Mouse (Mus musculus): ENCODE data around the gene Pin1.
"Not testable (repeated sequence)": the region's sequence is repeated elsewhere in the genome, so short reads cannot be mapped to it uniquely, and the experiment has no call there.

Pin1 gene

GRCm38 (mm10) chr9:20662874-20663273, 11.0 kb downstream of the Pin1 start:
- DNase-seq = no peak

- DNase-seq = no peak
Measured at GRCm38 (mm10) chr9:20663956-20664355, 12.1 kb downstream of the Pin1 start.

GRCm38 (mm10) chr9:20664366-20664765, 12.5 kb downstream of the Pin1 start:
- no peak for DNase-seq

DNA sequence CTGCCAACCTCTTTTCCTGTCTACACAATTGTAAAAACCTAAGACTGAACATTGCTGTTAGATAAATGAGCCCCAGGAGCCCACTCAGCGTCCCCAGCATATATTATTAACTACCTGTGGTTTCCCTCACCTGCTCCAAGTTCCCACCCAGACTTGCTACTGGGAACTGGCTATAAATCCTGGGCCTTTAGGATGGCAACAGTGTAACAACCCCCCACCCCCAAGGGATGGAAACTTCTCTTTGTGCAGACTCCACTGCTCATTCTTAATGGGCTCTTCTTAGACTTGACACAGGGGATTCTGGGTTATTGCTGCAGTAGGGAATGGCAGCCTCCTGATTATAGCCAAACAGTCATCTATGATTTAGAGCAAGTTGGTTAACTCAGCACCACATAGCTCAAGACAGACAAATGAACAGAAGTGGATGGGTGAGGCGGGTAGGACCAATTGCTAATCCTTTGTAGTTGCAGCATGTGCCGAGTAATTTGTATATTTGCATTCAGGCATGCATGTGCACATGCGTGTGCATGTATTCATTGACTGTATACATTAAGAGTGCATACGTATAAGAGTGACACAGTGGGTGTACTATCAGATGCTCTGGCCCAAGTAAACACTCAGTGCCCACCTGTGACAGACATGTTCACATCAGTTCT, 13.2 kb downstream of the Pin1 start:
- DNase-seq = no peak

GRCm38 (mm10) chr9:20665925-20666324, 14.0 kb downstream of the Pin1 start:
- no peak for DNase-seq

DNA sequence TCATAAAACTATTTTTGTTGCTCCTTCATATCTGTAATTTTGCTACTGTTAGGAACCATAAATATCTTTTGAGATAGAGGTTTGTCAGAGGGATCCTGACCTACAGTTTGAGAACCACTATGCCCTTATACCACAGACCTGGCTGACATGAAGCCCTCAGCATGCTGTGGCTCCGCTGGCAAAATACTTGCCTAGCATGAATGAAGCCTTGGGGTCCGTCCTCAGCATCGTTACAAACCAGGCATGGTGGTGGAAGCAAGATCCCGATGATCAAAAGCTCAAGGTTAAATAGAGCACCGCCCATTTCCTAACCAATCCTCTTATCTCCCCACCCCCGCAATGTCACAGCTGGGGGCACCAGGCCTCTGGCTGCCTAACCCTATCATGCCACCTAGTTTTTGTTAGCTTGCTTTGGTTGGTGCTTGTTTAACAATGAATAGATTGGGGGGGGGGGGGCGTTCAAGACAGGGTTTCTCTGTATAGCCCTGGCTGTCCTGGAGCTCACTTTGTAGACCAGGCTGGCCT, 14.7 kb downstream of the Pin1 start:
- no peak for DNase-seq

DNA sequence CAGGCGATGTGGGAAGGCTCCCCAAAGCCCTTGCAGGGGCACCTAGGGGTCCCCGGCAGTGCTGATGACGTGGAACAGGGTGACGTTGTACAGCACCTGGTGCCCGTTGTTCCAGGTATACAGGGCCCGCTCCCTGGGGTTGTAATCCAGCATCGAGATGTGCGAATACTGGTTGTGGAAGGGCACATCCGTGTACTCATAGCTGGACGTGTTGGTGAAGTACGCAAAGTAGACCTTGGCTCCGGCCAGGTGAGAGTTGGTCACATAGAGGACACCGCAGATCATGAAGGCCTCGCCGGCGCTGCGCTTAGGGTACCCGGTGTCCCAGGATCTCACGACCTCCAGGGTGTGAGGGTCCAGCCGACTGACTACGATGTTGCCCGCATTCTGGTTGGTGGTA, 16.2 kb downstream of the Pin1 start:
- no peak for DNase-seq

GRCm38 (mm10) chr9:20672047-20672446, 20.2 kb downstream of the Pin1 start:
- DNase-seq = no peak

GRCm38 (mm10) chr9:20677892-20678291, 26.0 kb downstream of the Pin1 start:
- DNase-seq = no peak

DNA sequence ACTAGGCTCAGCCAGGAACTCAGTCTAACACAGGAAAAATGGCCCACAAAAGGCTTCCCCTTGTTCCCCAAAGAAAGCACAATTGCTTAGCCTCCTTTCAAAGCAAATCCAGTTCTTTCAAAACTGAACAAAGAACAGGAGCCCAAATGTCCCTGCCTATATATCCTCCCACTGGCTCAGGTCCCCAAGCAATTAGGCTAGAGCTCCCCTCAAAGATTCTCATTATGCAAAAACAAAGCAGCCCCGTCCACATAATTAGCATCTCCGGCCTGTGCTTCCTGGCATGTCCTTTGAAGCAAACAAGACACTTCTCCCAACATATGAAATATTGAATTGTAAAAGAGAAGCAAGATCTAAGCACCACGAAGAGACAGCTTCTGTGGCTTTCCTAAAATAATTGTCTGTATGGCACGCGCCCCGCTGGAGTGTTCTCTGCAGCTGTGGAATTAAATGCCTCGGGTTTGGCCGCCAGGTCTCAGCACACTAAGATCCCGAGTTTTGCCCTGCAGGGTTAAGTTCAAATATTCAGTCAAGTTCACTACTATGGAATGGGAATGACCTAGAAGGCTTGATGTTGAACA, 28.6 kb downstream of the Pin1 start:
- DNase-seq = no peak

DNA sequence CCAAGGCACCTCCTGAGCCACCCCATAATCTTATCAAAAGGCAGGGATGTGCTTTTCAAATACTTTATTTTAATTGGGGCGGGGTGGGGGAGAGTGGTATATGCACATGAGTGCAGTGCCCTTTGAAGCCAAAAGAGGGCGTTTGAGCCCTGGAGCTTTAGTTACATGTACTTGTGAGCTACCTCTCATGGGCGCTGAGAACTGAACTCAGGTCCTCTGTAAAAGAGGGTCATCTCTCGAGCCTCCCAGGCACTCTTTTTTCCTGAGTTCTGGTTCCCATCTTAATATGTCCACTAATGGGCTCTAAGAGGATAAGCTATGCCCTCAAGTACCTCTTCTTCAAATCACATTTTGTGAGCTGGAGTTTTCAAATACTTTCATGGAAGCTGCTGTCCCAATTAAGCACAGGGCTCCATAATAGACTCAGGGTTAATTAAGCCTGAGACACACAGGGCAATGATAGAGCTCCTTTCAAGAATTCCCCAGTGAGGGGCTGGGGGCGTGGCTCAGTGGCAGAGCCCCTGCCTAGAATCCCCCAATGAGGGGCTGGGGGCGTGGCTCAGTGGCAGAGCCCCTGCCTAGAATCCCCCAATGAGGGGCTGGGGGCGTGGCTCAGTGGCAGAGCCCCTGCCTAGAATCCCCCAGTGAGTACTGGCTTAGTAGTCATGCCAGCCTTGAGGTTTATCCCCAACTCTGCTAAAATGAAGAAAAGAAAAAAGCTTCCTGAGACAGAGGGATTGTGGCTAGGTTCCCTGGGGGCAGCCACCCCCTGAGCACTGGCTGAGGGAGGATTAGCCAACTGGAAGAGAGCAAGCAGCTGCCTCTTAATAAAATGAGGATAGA, 29.9 kb downstream of the Pin1 start:
- DNase-seq = no peak

GRCm38 (mm10) chr9:20682389-20682722, 30.5 kb downstream of the Pin1 start:
- no peak for DNase-seq

DNA sequence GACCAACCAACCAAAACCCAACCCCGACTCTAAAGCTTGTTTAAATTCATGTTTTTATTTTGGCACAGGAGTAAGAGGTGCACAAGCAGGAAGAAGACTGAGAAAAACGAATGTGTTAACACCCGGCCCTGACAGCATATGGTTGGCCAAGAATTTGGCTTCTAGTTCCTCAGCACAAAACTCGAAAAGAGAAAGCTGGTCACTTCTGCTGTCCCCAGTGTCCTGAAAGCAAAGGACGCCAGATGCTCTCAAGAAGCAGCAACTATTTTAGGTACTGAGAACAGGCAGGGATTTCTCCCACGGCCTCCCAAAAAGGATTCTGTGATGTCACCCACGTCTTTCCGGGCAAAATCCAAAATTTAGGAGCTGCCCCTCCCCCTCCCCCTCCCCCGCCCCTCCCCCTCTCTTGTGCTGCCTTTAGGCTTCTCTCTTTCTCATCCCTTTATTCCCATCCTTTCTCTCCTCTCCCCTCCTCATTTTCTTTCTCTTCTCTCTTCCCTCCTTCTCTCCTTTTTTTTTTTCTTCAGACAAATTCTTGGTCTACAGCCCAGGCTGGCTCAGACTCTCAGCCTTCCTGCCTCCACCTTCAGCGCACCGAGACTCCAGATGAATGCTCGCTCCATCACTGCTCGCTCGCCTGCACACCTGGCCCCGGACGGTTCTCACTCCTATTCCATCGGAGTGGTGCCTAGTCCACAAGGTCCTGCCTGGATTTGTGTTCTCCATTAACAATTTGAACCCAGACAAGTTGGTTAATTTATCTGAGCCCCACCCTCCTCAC, 33.4 kb downstream of the Pin1 start:
- DNase-seq = no peak

GRCm38 (mm10) chr9:20689403-20689802, 37.5 kb downstream of the Pin1 start:
- no peak for DNase-seq

DNA sequence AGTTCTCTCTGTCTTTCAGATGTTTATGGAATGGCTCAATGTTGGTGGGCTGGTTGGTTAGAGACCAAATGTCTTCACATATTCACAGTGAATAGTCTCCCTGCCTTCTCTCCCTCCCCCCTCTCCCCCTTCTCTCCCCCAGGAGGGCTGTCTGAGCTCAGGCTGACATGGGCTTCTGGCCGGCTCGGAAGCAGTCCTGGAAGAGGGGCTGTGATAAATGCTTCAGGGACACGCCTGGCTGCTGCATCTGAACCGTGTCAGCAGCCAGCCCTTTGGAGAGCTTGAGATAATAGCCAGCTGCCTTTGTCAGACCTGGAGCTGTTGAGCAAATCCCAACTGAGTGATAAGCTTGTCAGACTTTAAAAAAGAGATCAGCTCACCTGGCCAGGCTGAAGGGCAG, 38.0 kb downstream of the Pin1 start:
- DNase-seq = no peak

DNA sequence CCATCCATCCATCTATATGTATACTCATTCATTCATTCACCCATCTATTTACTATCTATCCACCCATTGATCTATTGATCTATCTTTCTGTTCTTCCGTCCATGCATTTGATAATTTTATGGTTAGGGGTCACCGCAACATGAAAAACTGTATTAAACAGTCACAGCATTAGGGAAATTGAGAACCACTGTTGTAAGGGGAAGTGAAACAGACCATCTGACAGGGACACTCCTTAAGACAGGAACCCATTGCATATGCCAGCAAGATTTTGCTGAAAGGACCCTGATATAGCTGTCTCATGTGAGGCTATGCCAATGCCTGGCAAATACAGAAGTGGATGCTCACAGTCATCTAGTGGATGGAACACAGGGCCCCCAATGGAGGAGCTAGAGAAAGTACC, 38.6 kb downstream of the Pin1 start:
- DNase-seq = not testable (repeated sequence)

DNA sequence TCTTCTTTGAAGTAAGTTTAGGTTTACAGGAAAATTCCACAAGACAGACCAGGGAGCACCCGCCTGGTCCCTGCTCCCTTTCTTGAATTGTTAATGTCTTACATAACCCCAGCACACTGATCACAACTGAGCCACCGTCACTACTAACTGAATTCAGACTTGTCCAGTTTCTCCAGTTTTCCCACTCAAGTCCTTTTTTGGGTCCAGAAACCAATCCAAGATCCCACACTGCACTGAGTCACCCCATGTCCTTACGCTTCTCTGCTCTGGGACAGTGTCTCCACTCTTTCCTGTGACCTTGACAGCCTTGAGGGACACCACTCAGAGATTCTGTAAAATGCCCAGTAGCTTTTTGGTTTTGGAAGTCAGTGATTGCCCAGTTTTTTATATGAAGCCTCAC, 41.0 kb downstream of the Pin1 start:
- no peak for DNase-seq

DNA sequence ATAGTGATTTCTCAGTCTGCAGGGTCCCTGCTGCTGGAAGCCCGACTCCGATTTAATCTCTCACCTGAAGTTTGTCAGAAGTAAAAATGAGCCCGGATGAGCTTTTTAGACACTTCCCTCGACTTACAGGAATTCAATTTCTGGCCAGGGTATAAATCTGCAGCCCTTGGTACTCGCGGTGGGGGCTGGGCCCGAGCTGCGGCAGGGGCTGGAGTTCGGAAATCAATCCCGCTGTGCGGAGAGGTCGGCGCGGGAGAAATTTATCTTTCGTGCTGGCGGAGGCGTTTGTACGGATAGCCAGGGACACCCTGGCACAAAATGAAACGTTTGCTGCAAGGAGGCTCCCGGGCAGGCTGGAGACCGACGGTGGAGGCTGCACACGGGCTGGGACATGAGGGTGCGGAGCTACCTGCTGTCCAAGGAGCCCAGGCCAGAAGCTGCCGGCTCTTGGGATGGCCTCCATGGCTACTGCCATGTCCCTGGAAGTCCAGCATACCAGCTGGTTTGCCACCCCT, 42.9 kb downstream of the Pin1 start:
- no peak for DNase-seq

GRCm38 (mm10) chr9:20696107-20696712, 44.3 kb downstream of the Pin1 start:
- no peak for DNase-seq

GRCm38 (mm10) chr9:20697466-20697865, 45.6 kb downstream of the Pin1 start:
- DNase-seq = no peak

GRCm38 (mm10) chr9:20703832-20704380, 52.0 kb downstream of the Pin1 start:
- DNase-seq = no peak

- no peak for DNase-seq
Measured at GRCm38 (mm10) chr9:20705420-20705819, 53.5 kb downstream of the Pin1 start.
